Mouse (Mus musculus) retina, adult 2 months (tissue): Measurements from ENCODE around the gene Fgf23.

Source experiments
- DNase-seq: peaks from one replicate; pipeline ENCODE4 v3.0.0-alpha.2; 2012; ENCODE audit warnings: low read depth, low spot score

Fgf23 gene

GRCm38 (mm10) chr6:127072817-127073216 is at the start of gene Fgf23:
Fgf23 (plus strand) TSS chr6:127072902.
- no peak for DNase-seq

DNA sequence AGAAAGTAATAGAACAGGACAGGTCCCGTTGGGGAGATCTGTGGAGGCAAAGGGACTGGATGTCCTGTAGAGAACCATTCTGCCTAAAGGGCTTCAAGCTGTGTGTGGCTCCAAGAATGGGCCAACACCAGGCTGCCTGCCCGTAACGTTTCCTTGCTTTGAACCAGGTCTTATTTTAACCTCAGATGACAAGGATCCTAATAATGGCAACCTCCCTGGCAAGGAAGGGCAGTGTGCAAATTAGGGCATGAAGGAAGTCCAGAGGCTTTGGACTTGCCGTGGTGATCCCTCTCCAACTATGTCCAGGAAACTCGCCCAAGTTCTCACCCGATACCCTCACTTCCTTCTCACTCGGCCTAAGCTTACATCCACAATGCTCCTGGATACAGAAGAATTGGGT is 47.9 kb upstream of the Fgf23 start:
- DNase-seq, result no peak

- DNase-seq, result no peak
Measured at GRCm38 (mm10) chr6:127034760-127035159, 37.9 kb upstream of the Fgf23 start.

DNA sequence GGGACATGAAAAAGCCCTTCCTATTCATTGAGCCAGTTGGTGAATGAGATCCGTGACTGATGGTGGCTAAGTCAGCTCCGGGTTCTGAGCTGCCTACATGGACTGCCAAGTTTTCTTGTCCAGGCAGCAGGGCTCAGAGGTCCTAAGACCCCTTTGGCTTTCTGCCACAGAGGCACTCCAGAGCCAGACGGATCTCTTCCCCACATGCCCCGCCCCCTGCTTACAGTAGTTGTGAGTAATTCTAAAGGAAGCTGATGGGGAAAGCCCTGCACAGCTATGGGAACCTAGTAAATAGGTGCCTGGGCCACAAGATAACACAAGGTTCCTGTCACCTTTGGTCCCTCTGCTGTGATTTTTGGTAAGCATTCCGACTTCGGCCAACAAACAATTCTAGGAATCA is 27.8 kb upstream of the Fgf23 start:
- DNase-seq, result no peak

GRCm38 (mm10) chr6:127050847-127051246 is 21.9 kb upstream of the Fgf23 start:
- DNase-seq, result no peak

- DNase-seq, result no peak
Measured at GRCm38 (mm10) chr6:127056990-127057588, 15.6 kb upstream of the Fgf23 start.

GRCm38 (mm10) chr6:127059975-127060374 is 12.7 kb upstream of the Fgf23 start:
- DNase-seq, result no peak

DNA sequence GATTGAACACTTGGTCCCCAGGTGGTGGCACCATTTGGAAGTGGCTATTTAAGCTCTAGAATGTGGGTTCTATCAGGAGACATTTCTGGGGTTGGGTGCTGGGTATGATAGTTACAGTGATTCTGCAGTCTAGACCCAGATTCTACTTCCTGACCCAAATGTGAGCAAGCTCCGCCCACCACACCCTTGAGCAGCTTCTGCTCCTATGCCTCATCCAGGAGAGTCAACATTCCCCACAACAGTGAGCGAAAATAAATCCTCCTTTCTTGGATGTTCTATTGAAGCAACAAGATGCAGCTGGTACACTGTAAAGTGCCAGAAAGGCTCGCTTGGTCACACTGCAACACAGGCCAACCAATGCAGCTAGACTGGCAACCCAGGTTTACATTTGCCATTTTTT is 8.8 kb upstream of the Fgf23 start:
- DNase-seq, result no peak

DNA sequence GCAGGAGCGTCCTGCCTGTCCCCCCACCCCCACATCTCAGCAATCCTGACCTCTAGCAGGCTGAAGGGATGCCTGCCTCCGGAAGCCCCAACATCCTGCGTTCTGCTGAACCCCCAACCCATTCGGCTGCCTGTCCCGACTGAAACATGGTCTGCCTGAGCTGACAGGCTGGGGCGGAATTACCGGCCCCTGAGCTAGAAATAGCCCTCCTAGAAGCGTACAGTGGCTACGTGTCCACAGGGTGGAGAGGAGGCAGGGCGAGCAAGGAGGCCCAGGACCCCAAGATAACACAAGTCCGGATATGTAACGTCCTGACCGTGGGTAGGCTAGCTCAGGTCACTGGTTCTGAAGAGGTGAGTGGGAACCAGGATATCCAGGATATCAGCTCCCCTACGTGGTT is 7.9 kb upstream of the Fgf23 start:
- DNase-seq, result no peak

DNA sequence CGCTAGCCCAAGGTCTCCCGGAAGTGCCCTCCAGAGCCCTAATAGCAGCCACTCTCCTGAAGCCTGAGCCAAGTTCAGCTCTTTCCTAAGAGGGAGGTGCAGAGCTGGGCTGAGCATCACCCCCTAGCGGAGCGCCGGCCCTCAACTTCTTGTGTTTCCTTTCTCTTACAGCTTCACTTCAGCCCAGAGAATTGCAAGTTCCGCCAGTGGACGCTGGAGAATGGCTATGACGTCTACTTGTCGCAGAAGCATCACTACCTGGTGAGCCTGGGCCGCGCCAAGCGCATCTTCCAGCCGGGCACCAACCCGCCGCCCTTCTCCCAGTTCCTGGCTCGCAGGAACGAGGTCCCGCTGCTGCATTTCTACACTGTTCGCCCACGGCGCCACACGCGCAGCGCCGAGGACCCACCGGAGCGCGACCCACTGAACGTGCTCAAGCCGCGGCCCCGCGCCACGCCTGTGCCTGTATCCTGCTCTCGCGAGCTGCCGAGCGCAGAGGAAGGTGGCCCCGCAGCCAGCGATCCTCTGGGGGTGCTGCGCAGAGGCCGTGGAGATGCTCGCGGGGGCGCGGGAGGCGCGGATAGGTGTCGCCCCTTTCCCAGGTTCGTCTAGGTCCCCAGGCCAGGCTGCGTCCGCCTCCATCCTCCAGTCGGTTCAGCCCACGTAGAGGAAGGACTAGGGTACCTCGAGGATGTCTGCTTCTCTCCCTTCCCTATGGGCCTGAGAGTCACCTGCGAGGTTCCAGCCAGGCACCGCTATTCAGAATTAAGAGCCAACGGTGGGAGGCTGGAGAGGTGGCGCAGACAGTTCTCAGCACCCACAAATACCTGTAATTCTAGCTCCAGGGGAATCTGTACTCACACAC is 7.4 kb downstream of the Fgf23 start:
- DNase-seq, result no peak

DNA sequence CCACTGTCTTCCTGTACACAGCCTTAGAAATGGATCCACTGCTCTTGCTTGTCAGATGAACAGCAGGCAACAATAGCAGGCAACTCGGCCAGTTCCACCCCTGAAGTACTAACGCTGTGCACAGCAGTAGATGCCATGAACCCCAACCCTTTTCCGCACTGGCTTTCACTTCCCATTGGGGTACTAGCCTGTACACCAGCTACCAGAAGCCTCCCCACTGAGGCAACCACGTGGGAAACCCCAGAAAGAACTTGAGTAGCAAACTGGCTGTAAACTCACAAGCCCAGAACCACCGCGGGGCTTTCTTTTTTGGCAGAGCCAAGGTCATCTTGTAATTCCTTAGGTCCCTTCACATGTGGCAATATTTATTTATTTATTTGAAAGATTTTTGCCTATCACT is 9.1 kb downstream of the Fgf23 start:
- DNase-seq, result no peak

GRCm38 (mm10) chr6:127086739-127087138 is 14.0 kb downstream of the Fgf23 start:
- DNase-seq, result no peak

GRCm38 (mm10) chr6:127094565-127094964 is 21.9 kb downstream of the Fgf23 start:
- no peak for DNase-seq

- DNase-seq, result no peak
Measured at GRCm38 (mm10) chr6:127103506-127104275, 31.0 kb downstream of the Fgf23 start.

GRCm38 (mm10) chr6:127104396-127105029 is 31.8 kb downstream of the Fgf23 start:
- no peak for DNase-seq

GRCm38 (mm10) chr6:127105107-127105506 is 32.4 kb downstream of the Fgf23 start:
- no peak for DNase-seq

DNA sequence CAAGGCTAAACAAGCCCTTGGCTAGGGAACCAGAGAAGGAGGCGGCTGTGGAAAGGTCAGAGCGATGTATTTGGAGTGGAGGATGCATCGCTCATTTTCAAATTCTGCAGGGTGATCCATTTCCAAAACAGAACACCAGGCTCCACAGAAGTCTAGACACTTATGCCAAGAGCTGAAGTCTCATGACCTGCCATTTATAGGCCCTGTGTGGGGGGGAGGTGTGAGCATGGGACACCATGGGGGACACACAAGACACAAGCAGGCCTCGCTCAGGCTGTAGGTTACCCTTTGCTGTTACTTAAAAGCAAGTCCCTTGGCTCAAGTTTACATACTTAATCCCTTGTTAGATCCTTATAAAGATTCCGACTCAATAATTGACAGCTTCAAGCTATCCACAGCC is 33.5 kb downstream of the Fgf23 start:
- DNase-seq, result no peak

- no peak for DNase-seq
Measured at GRCm38 (mm10) chr6:127106726-127107125, 34.0 kb downstream of the Fgf23 start.

DNA sequence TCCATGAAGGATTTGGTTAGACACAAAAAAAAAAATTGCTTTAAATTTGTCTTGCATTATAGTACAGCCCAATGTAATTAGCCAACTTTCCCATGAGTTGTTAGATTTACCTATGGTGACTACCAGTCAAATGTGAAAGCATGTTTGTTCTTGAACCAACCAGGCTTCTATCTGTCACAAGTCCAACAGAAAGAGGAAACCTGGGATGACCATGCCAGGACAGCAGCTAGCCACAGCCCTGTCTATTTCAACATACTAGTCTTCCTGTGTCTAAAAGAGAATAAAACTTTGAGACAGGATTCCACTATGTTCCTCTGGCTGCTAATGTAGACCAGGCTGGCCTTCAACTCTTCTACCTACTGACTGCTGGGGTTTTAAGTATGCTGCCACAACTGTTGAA is 34.7 kb downstream of the Fgf23 start:
- DNase-seq, result no peak

GRCm38 (mm10) chr6:127108368-127109060 is 35.8 kb downstream of the Fgf23 start:
- peak; percentile 53 for DNase-seq

- peak; percentile 83 for DNase-seq
Measured at GRCm38 (mm10) chr6:127109402-127109930, 36.8 kb downstream of the Fgf23 start, which contains the start of gene Tigar. Tigar (minus strand) TSS chr6:127109557.
